Mouse (Mus musculus) forebrain, embryonic 12.5 days (tissue): ENCODE data around the gene Ctf2. TPM values are rescaled to one million over a fixed set of nuclear protein-coding genes. Genes with fewer than 3 reads are reported as not detected.
A peak's percentile ranks its signal among the peaks of the same experiment; 100 is the strongest.

Experiments used
- ATAC-seq: fragments of 200-750 bp; cut with Nextera tagmentation; 2 replicates; pipeline ENCODE4 v1.8.0; 2017; ENCODE audit warnings: moderate TSS enrichment; ENCODE audit not compliant: low FRiP score
- H3K27ac ChIP-seq: fragments of 300-500 bp; sonication (generic); 2 replicates; pipeline ENCODE4 v1.5.1; 2016; ENCODE audit warnings: mild to moderate bottlenecking
- H3K27me3 ChIP-seq: fragments of 300-500 bp; sonication (generic); 2 replicates; pipeline ENCODE4 v1.6.1; 2016; ENCODE audit warnings: mild to moderate bottlenecking
- H3K36me3 ChIP-seq: fragments of 300-500 bp; sonication (generic); replicated peaks from 2 replicates; pipeline ENCODE4 v1.6.1; 2016; ENCODE audit warnings: mild to moderate bottlenecking
- H3K4me1 ChIP-seq: fragments of 300-500 bp; sonication (generic); 2 replicates; pipeline ENCODE4 v1.6.1; 2016
- H3K4me2 ChIP-seq: fragments of 300-500 bp; sonication (generic); 2 replicates; pipeline ENCODE4 v1.6.1; 2016; ENCODE audit warnings: mild to moderate bottlenecking, moderate library complexity
- H3K4me3 ChIP-seq: fragments of 300-500 bp; sonication (generic); replicated peaks from 2 replicates; pipeline ENCODE4 v1.5.1; 2016; ENCODE audit warnings: mild to moderate bottlenecking
- H3K9ac ChIP-seq: fragments of 300-500 bp; sonication (generic); 2 replicates; pipeline ENCODE4 v1.6.1; 2016; ENCODE audit warnings: mild to moderate bottlenecking
- H3K9me3 ChIP-seq: fragments of 300-500 bp; sonication (generic); 2 replicates; pipeline ENCODE4 v1.6.1; 2016
- WGBS: fragments of 180-500 bp; shearing (Covaris S2); methylation state at CpG from one replicate; pipeline ENCODE4 v1.1.7; 2016; 5-methylcytosine and 5-hydroxymethylcytosine counted together
- polyA plus RNA-seq: library from polyadenylated mRNA; unstranded; fragments of >200 nt; fragmentation: Nextera tagmentation; extraction: Ambion mirVana; gene quantifications from 2 replicates; pipeline ENCODE4 v1.2.1, GENCODE M21; 2016

The Ctf2 gene
- polyA plus RNA-seq, 1 experiment from 2014 or later, result 0.42 TPM

- no peak overlapping the region for H3K4me3 ChIP-seq
- WGBS, result 72% methylated on average over 9 of the region's 9 CpGs
- no peak overlapping the region for H3K4me2 ChIP-seq
- H3K27ac ChIP-seq, result no peak overlapping the region
- H3K9ac ChIP-seq, result no peak overlapping the region
- H3K4me1 ChIP-seq, result peaks cover 12% of the 10 kb centered on the region
- ATAC-seq, result no peak
- no peaks in the 10 kb centered on the region for H3K27me3 ChIP-seq
- H3K9me3 ChIP-seq, result no peaks in the 10 kb centered on the region
- 0 out of 2 replicates have a peak, but pooled peaks cover 3% of the 10 kb centered on the region for H3K36me3 ChIP-seq
These were observed 42.2 kb downstream of the Ctf2 start for GRCm38 (mm10) chr7:127689626-127690280.

- Histone ChIP-seq H3K4me2 (no peak overlapping the region), H3K27me3 (no peaks in the 10 kb centered on the region), H3K9me3 (no peaks in the 10 kb centered on the region), H3K27ac (no peak overlapping the region), H3K36me3 (0 out of 2 replicates have a peak, but pooled peaks cover 3% of the 10 kb centered on the region), H3K4me1 (peaks cover 12% of the 10 kb centered on the region), H3K4me3 (no peak overlapping the region), H3K9ac (no peak overlapping the region)
- no peak for ATAC-seq
- WGBS, result 91% methylated on average over 7 of the region's 7 CpGs
These were observed 43.0 kb downstream of the Ctf2 start for GRCm38 (mm10) chr7:127688935-127689334.

- no peak overlapping the region for H3K9ac ChIP-seq
- H3K4me2 ChIP-seq, result no peak overlapping the region
- H3K27me3 ChIP-seq, result no peaks in the 10 kb centered on the region
- no peak for ATAC-seq
- H3K4me3 ChIP-seq, result no peak overlapping the region
- H3K4me1 ChIP-seq, result peaks cover 12% of the 10 kb centered on the region
- no peak overlapping the region for H3K27ac ChIP-seq
- WGBS, result 86% methylated on average over 11 of the region's 11 CpGs
- H3K36me3 ChIP-seq, result 0 out of 2 replicates have a peak, but pooled peaks cover 3% of the 10 kb centered on the region
- no peaks in the 10 kb centered on the region for H3K9me3 ChIP-seq
These were observed 45.1 kb downstream of the Ctf2 start for GRCm38 (mm10) chr7:127686740-127687449.

GRCm38 (mm10) chr7:127685304-127686018 is 46.5 kb downstream of the Ctf2 start:
- Histone ChIP-seq H3K27me3 (no peaks in the 10 kb centered on the region), H3K27ac (no peak overlapping the region), H3K9me3 (no peaks in the 10 kb centered on the region), H3K4me2 (no peak overlapping the region), H3K4me3 (no peak overlapping the region), H3K36me3 (0 out of 2 replicates have a peak, but pooled peaks cover 3% of the 10 kb centered on the region), H3K9ac (no peak overlapping the region), H3K4me1 (0 out of 2 replicates have a peak, but pooled peaks cover 2% of the 10 kb centered on the region)
- no peak for ATAC-seq
- 80% methylated on average over 14 of the region's 14 CpGs for WGBS

GRCm38 (mm10) chr7:127681888-127682553 is 49.9 kb downstream of the Ctf2 start:
- Histone ChIP-seq H3K27me3 (no peaks in the 10 kb centered on the region), H3K9me3 (no peaks in the 10 kb centered on the region), H3K9ac (no peak overlapping the region), H3K27ac (no peak overlapping the region), H3K36me3 (0 out of 2 replicates have a peak, but pooled peaks cover 3% of the 10 kb centered on the region), H3K4me3 (no peak overlapping the region), H3K4me1 (no peaks in the 10 kb centered on the region), H3K4me2 (no peak overlapping the region)
- 90% methylated on average over 8 of the region's 8 CpGs for WGBS
- no peak for ATAC-seq

GRCm38 (mm10) chr7:127680541-127680940 is 51.4 kb downstream of the Ctf2 start:
- H3K4me1 ChIP-seq, result no peaks in the 10 kb centered on the region
- H3K36me3 ChIP-seq, result 0 out of 2 replicates have a peak, but pooled peaks cover 9% of the 10 kb centered on the region
- H3K27me3 ChIP-seq, result no peaks in the 10 kb centered on the region
- H3K9ac ChIP-seq, result no peak overlapping the region
- H3K9me3 ChIP-seq, result no peaks in the 10 kb centered on the region
- WGBS, result 91% methylated on average over 13 of the region's 13 CpGs
- no peak overlapping the region for H3K27ac ChIP-seq
- H3K4me2 ChIP-seq, result no peak overlapping the region
- ATAC-seq, result no peak
- no peak overlapping the region for H3K4me3 ChIP-seq

GRCm38 (mm10) chr7:127678811-127679210 is 53.2 kb downstream of the Ctf2 start:
- no peak overlapping the region for H3K4me3 ChIP-seq
- 59% methylated on average over 2 of the region's 2 CpGs for WGBS
- no peak overlapping the region for H3K4me2 ChIP-seq
- ATAC-seq, result no peak
- H3K27me3 ChIP-seq, result no peaks in the 10 kb centered on the region
- H3K9ac ChIP-seq, result no peak overlapping the region
- no peak overlapping the region for H3K27ac ChIP-seq
- no peaks in the 10 kb centered on the region for H3K9me3 ChIP-seq
- H3K4me1 ChIP-seq, result peaks cover 3% of the 10 kb centered on the region; the same call in 1 of the 2 replicates
- 0 out of 2 replicates have a peak, but pooled peaks cover 12% of the 10 kb centered on the region for H3K36me3 ChIP-seq

GRCm38 (mm10) chr7:127677609-127678008 is 54.4 kb downstream of the Ctf2 start:
- no peak overlapping the region for H3K9ac ChIP-seq
- H3K4me3 ChIP-seq, result no peak overlapping the region
- H3K4me2 ChIP-seq, result no peak overlapping the region
- ATAC-seq, result no peak
- peaks cover 3% of the 10 kb centered on the region; the same call in 1 of the 2 replicates for H3K4me1 ChIP-seq
- H3K36me3 ChIP-seq, result 0 out of 2 replicates have a peak, but pooled peaks cover 12% of the 10 kb centered on the region
- H3K27me3 ChIP-seq, result no peaks in the 10 kb centered on the region
- H3K9me3 ChIP-seq, result no peaks in the 10 kb centered on the region
- WGBS, result 92% methylated on average over 4 of the region's 4 CpGs
- H3K27ac ChIP-seq, result no peak overlapping the region

GRCm38 (mm10) chr7:127677077-127677476 is 54.9 kb downstream of the Ctf2 start:
- WGBS, result 69% methylated on average over 6 of the region's 6 CpGs
- 0 out of 2 replicates have a peak, but pooled peaks cover 12% of the 10 kb centered on the region for H3K36me3 ChIP-seq
- H3K4me3 ChIP-seq, result no peak overlapping the region
- H3K9me3 ChIP-seq, result no peaks in the 10 kb centered on the region
- H3K9ac ChIP-seq, result no peak overlapping the region
- no peak overlapping the region for H3K27ac ChIP-seq
- no peak for ATAC-seq
- H3K27me3 ChIP-seq, result no peaks in the 10 kb centered on the region
- H3K4me1 ChIP-seq, result peaks cover 3% of the 10 kb centered on the region; the same call in 1 of the 2 replicates
- H3K4me2 ChIP-seq, result no peak overlapping the region

- H3K4me2 ChIP-seq, result no peak overlapping the region
- no peak for ATAC-seq
- WGBS, result 79% methylated on average over 9 of the region's 9 CpGs
- H3K4me1 ChIP-seq, result peaks cover 3% of the 10 kb centered on the region; the same call in 1 of the 2 replicates
- H3K9ac ChIP-seq, result 0 out of 2 replicates have a peak overlapping the region, but pooled peaks have one; percentile 13
- no peak overlapping the region for H3K4me3 ChIP-seq
- peak overlapping the region; percentile 39; the same call in 1 of the 2 replicates for H3K27ac ChIP-seq
- H3K27me3 ChIP-seq, result no peaks in the 10 kb centered on the region
- 0 out of 2 replicates have a peak, but pooled peaks cover 12% of the 10 kb centered on the region for H3K36me3 ChIP-seq
- no peaks in the 10 kb centered on the region for H3K9me3 ChIP-seq
These were observed 56.6 kb downstream of the Ctf2 start for GRCm38 (mm10) chr7:127675391-127675811.

- H3K9me3 ChIP-seq, result no peaks in the 10 kb centered on the region
- peak overlapping the region; percentile 39; the same call in 1 of the 2 replicates for H3K27ac ChIP-seq
These were observed 57.0 kb downstream of the Ctf2 start for GRCm38 (mm10) chr7:127674977-127675376.

More at GRCm38 (mm10) chr7:127674977-127675376, 57.0 kb downstream of the Ctf2 start:
- WGBS, result 6% methylated on average over 5 of the region's 5 CpGs
- 0 out of 2 replicates have a peak overlapping the region, but pooled peaks have one; percentile 13 for H3K9ac ChIP-seq
- ATAC-seq, result peak; percentile 65; the same call in 1 of the 2 replicates
- H3K4me3 ChIP-seq, result no peak overlapping the region; the same call in 1 of the 2 replicates
- H3K27me3 ChIP-seq, result no peaks in the 10 kb centered on the region
- peaks cover 3% of the 10 kb centered on the region; the same call in 1 of the 2 replicates for H3K4me1 ChIP-seq
- H3K36me3 ChIP-seq, result 0 out of 2 replicates have a peak, but pooled peaks cover 12% of the 10 kb centered on the region
- H3K4me2 ChIP-seq, result no peak overlapping the region
